Mouse (Mus musculus) kidney, postnatal 0 days (tissue): ENCODE data around the gene Ltbp2. TPM values are rescaled to one million over a fixed set of nuclear protein-coding genes. Genes with fewer than 3 reads are reported as not detected.

Experiments
- ATAC-seq: fragments of 200-750 bp; cut with Nextera tagmentation; replicated peaks from 2 replicates; pipeline ENCODE4 v1.8.0; 2017; ENCODE audit warnings: low read depth, moderate number of reproducible peaks, moderate TSS enrichment, moderate library complexity; ENCODE audit not compliant: low FRiP score
- DNase-seq: peaks from one replicate; pipeline ENCODE4 v3.0.0-alpha.2; 2016; ENCODE audit warnings: low spot score
- H3K27ac ChIP-seq: fragments of 300-500 bp; sonication (generic); 2 replicates; pipeline ENCODE4 v1.5.1; 2014; ENCODE audit warnings: mild to moderate bottlenecking
- H3K27me3 ChIP-seq: fragments of 300-500 bp; sonication (generic); 2 replicates; pipeline ENCODE4 v1.6.1; 2014; ENCODE audit warnings: low read length, mixed read lengths; ENCODE audit not compliant: insufficient read depth
- H3K36me3 ChIP-seq: fragments of 300-500 bp; sonication (generic); 2 replicates; pipeline ENCODE4 v1.6.1; 2014; ENCODE audit warnings: low read length, mixed read lengths; ENCODE audit not compliant: insufficient read depth
- H3K4me1 ChIP-seq: fragments of 300-500 bp; sonication (generic); replicated peaks from 2 replicates; pipeline ENCODE4 v1.6.1; 2014; ENCODE audit warnings: antibody characterized with exemption, low read length, mixed read lengths; ENCODE audit not compliant: insufficient read depth
- H3K4me2 ChIP-seq: fragments of 300-500 bp; sonication (generic); 2 replicates; pipeline ENCODE4 v1.6.1; 2014; ENCODE audit warnings: mild to moderate bottlenecking, low read length, moderate library complexity, mixed read lengths
- H3K4me3 ChIP-seq: fragments of 300-500 bp; sonication (generic); replicated peaks from 2 replicates; pipeline ENCODE4 v1.5.1; 2014; ENCODE audit warnings: low read depth, low read length
- H3K9ac ChIP-seq: fragments of 300-500 bp; sonication (generic); 2 replicates; pipeline ENCODE4 v1.6.1; 2014; ENCODE audit warnings: low read depth, low read length
- H3K9me3 ChIP-seq: fragments of 300-500 bp; sonication (generic); replicated peaks from 2 replicates; pipeline ENCODE4 v1.6.1; 2016; ENCODE audit warnings: low read length, inconsistent platforms, mixed read lengths
- CTCF ChIP-seq: IDR thresholded peaks from 2 replicates; pipeline ENCODE4 v1.5.1; 2016; ENCODE audit warnings: antibody characterized with exemption, low read depth, mild to moderate bottlenecking, moderate library complexity
- WGBS: fragments of 180-500 bp; shearing (Covaris S2); extraction: QIAGEN DNeasy Blood & Tissue Kit; methylation state at CpG from one replicate; pipeline ENCODE4 v1.1.7; 2014; 5-methylcytosine and 5-hydroxymethylcytosine counted together
- polyA plus RNA-seq: library from polyadenylated mRNA; unstranded; fragments of >200 nt; fragmentation: Nextera tagmentation; extraction: Ambion mirVana; gene quantifications from 2 replicates; pipeline ENCODE4 v1.2.1, GENCODE M21; 2015

The Ltbp2 gene
- polyA plus RNA-seq, 1 experiment from 2014 or later: 0.14 TPM

- Histone ChIP-seq H3K27me3 (no peaks in the 10 kb centered on the region), H3K4me2 (no peak overlapping the region), H3K4me3 (no peak overlapping the region), H3K4me1 (0 out of 2 replicates have a peak, but pooled peaks cover 7% of the 10 kb centered on the region), H3K36me3 (peaks cover 13% of the 10 kb centered on the region), H3K27ac (no peak overlapping the region), H3K9ac (no peak overlapping the region), H3K9me3 (no peaks in the 10 kb centered on the region)
- ATAC-seq (no peak), DNase-seq (no peak)
- TF ChIP-seq CTCF: no peak
- WGBS: 87% methylated on average over 15 of the region's 15 CpGs
These were observed 110.8 kb downstream of the Ltbp2 start for GRCm38 (mm10) chr12:84765506-84765905.

- no peak for TF ChIP-seq CTCF
- H3K27me3 ChIP-seq: no peaks in the 10 kb centered on the region
- H3K4me2 ChIP-seq: no peak overlapping the region
- H3K4me1 ChIP-seq: 0 out of 2 replicates have a peak, but pooled peaks cover 7% of the 10 kb centered on the region
- no peak overlapping the region for H3K4me3 ChIP-seq
- 64% methylated on average over 7 of the region's 7 CpGs for WGBS
- no peaks in the 10 kb centered on the region for H3K9me3 ChIP-seq
- DNase-seq (no peak), ATAC-seq (no peak)
- no peak overlapping the region for H3K9ac ChIP-seq
- no peak overlapping the region for H3K27ac ChIP-seq
- peaks cover 13% of the 10 kb centered on the region for H3K36me3 ChIP-seq
These were observed 111.6 kb downstream of the Ltbp2 start for GRCm38 (mm10) chr12:84764756-84765155.

GRCm38 (mm10) chr12:84763577-84764218 is 112.6 kb downstream of the Ltbp2 start:
- ATAC-seq (no peak), DNase-seq (no peak)
- no peak overlapping the region for H3K27ac ChIP-seq
- no peak for TF ChIP-seq CTCF
- peaks cover 19% of the 10 kb centered on the region for H3K36me3 ChIP-seq
- H3K9ac ChIP-seq: no peak overlapping the region
- H3K9me3 ChIP-seq: no peaks in the 10 kb centered on the region
- no peak overlapping the region for H3K4me2 ChIP-seq
- H3K4me1 ChIP-seq: 0 out of 2 replicates have a peak, but pooled peaks cover 7% of the 10 kb centered on the region
- no peaks in the 10 kb centered on the region for H3K27me3 ChIP-seq
- WGBS: 92% methylated on average over 13 of the region's 13 CpGs
- H3K4me3 ChIP-seq: no peak overlapping the region

GRCm38 (mm10) chr12:84762532-84762931 is 113.8 kb downstream of the Ltbp2 start:
- ATAC-seq: no peak

GRCm38 (mm10) chr12:84759063-84759462 is 117.3 kb downstream of the Ltbp2 start:
- peak; percentile 63 for TF ChIP-seq CTCF
- Histone ChIP-seq H3K4me2 (no peak overlapping the region), H3K4me1 (no peaks in the 10 kb centered on the region), H3K27me3 (no peaks in the 10 kb centered on the region), H3K4me3 (no peak overlapping the region), H3K9me3 (no peaks in the 10 kb centered on the region), H3K9ac (no peak overlapping the region), H3K36me3 (peaks cover 29% of the 10 kb centered on the region), H3K27ac (no peak overlapping the region)
- DNase-seq (peak; percentile 54), ATAC-seq (no peak)
- WGBS: 82% methylated on average over 2 of the region's 2 CpGs

More at GRCm38 (mm10) chr12:84762532-84762931, 113.8 kb downstream of the Ltbp2 start:
- H3K27me3 ChIP-seq: no peaks in the 10 kb centered on the region
- H3K9me3 ChIP-seq: no peaks in the 10 kb centered on the region
- no peak overlapping the region for H3K4me2 ChIP-seq
- H3K9ac ChIP-seq: no peak overlapping the region
- TF ChIP-seq CTCF: no peak
- DNase-seq: no peak
- no peak overlapping the region for H3K27ac ChIP-seq
- H3K36me3 ChIP-seq: peaks cover 27% of the 10 kb centered on the region
- no peak overlapping the region for H3K4me3 ChIP-seq
- 90% methylated on average over 5 of the region's 5 CpGs for WGBS
- H3K4me1 ChIP-seq: 0 out of 2 replicates have a peak, but pooled peaks cover 7% of the 10 kb centered on the region

- TF ChIP-seq CTCF: no peak
- Histone ChIP-seq H3K9me3 (no peaks in the 10 kb centered on the region), H3K4me2 (no peak overlapping the region), H3K4me3 (no peak overlapping the region), H3K9ac (no peak overlapping the region), H3K4me1 (no peaks in the 10 kb centered on the region), H3K27ac (no peak overlapping the region), H3K36me3 (peaks cover 27% of the 10 kb centered on the region), H3K27me3 (peaks cover 7% of the 10 kb centered on the region; the same call in 1 of the 2 replicates)
- ATAC-seq: no peak
- no peak for DNase-seq
- 89% methylated on average over 10 of the region's 10 CpGs for WGBS
These were observed 120.3 kb downstream of the Ltbp2 start for GRCm38 (mm10) chr12:84756016-84756415.
